Mouse (Mus musculus) stomach, embryonic 16.5 days (tissue): ENCODE results near the gene 1700013F07Rik. TPM values are rescaled to one million over a fixed set of nuclear protein-coding genes. Genes with fewer than 3 reads are reported as not detected.
"Not testable (repeated sequence)": the region's sequence is repeated elsewhere in the genome, so short reads cannot be mapped to it uniquely, and the experiment has no call there.

Experiments
- ATAC-seq: fragments of 200-750 bp; cut with Nextera tagmentation; 2 replicates; pipeline ENCODE4 v1.8.0; 2017; ENCODE audit warnings: moderate number of reproducible peaks, moderate TSS enrichment; ENCODE audit not compliant: insufficient read depth, low FRiP score
- H3K27ac ChIP-seq: fragments of 300-500 bp; sonication (generic); 2 replicates; pipeline ENCODE4 v1.5.1; 2014; ENCODE audit warnings: low read length
- H3K27me3 ChIP-seq: fragments of 300-500 bp; sonication (generic); 2 replicates; pipeline ENCODE4 v1.6.1; 2014; ENCODE audit warnings: low read length, control low read depth, mixed read lengths; ENCODE audit not compliant: control insufficient read depth, insufficient read depth
- H3K36me3 ChIP-seq: fragments of 300-500 bp; sonication (generic); 2 replicates; pipeline ENCODE4 v1.6.1; 2014; ENCODE audit warnings: low read length; ENCODE audit not compliant: control insufficient read depth, insufficient read depth
- H3K4me1 ChIP-seq: fragments of 300-500 bp; sonication (generic); 2 replicates; pipeline ENCODE4 v1.6.1; 2014; ENCODE audit warnings: low read length, control low read depth, mixed read lengths; ENCODE audit not compliant: control insufficient read depth, insufficient read depth
- H3K4me2 ChIP-seq: fragments of 300-500 bp; sonication (generic); 2 replicates; pipeline ENCODE4 v1.6.1; 2014; ENCODE audit warnings: low read depth, low read length, mixed read lengths
- H3K4me3 ChIP-seq: fragments of 300-500 bp; sonication (generic); replicated peaks from 2 replicates; pipeline ENCODE4 v1.5.1; 2014; ENCODE audit warnings: mild to moderate bottlenecking, low read length
- H3K9ac ChIP-seq: fragments of 300-500 bp; sonication (generic); 2 replicates; pipeline ENCODE4 v1.6.1; 2014; ENCODE audit warnings: low read length
- H3K9me3 ChIP-seq: fragments of 300-500 bp; sonication (generic); replicated peaks from 2 replicates; pipeline ENCODE4 v1.6.1; 2016; ENCODE audit warnings: low read length, control low read depth; ENCODE audit not compliant: control insufficient read depth
- WGBS: fragments of 180-500 bp; shearing (Covaris S2); extraction: QIAGEN DNeasy Blood & Tissue Kit; methylation state at CpG from one replicate; pipeline ENCODE4 v1.1.7; 2014; 5-methylcytosine and 5-hydroxymethylcytosine counted together
- polyA plus RNA-seq: library from polyadenylated mRNA; unstranded; fragments of >200 nt; fragmentation: Nextera tagmentation; extraction: Ambion mirVana; gene quantifications from 2 replicates; pipeline ENCODE4 v1.2.1, GENCODE M21; 2015

1700013F07Rik gene
- polyA plus RNA-seq, result not detected in 2 replicates

DNA sequence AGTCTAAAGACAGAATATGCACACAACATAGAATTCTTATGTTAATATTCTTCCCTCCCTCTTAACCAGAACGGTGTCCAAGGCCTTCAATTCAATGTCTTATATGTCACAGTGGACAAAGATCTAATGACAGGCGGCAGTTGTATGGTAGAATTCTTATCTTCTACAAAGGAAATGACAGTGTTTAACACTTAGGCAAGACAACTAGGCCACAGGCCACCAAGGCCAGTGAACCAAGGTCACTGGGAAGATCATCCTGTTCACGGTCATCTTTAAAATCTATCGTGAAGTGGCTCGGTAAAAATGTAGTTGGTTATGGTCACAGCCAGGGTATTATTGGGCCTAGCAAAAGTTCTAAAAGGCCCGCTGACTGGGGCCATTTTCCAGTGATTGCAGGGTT is at the start of gene 1700013F07Rik:
Gene 1700013F07Rik, plus strand, starts transcription at position 200 of the 400 bp plus-strand sequence.
- peak within 1 kb of the TSS; percentile 86 for H3K27ac ChIP-seq
- no peak within 1 kb of the TSS for H3K4me2 ChIP-seq
- no peak within 1 kb of the TSS for H3K9ac ChIP-seq
- 78% methylated on average over 6 of the region's 6 CpGs for whole genome bisulfite sequencing
- ATAC-seq, result no peak
- no peaks in the 10 kb centered on the region for H3K36me3 ChIP-seq
- H3K4me3 ChIP-seq, result no peak within 1 kb of the TSS
- H3K27me3 ChIP-seq, result peaks cover 11% of the 10 kb centered on the region
- peaks cover 8% of the 10 kb centered on the region; the same call in 1 of the 2 replicates for H3K4me1 ChIP-seq
- no peaks in the 10 kb centered on the region for H3K9me3 ChIP-seq

DNA sequence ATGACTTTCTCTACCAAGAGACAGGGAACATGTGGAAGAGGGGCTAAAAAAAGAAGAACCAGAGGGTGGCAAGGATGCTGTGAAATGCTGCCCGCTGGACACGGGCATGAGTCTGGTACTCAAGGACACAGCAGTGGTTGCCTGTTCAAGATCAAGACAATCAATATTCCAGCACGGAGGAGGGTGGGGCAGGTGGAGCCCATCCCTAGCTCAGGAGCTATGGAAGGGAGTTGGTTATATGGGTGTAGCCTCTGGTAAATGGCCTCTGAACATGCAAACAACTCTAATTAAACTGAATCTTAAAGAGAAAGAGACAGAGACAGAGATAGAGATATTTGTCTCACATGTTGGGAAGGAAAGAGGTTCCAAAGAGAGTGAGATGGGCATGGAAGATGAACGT is 49.2 kb upstream of the 1700013F07Rik start:
- Histone ChIP-seq H3K4me1 (no peaks in the 10 kb centered on the region), H3K27ac (no peak overlapping the region), H3K9ac (no peak overlapping the region), H3K4me3 (no peak overlapping the region), H3K9me3 (0 out of 2 replicates have a peak, but pooled peaks cover 5% of the 10 kb centered on the region), H3K36me3 (no peaks in the 10 kb centered on the region), H3K27me3 (no peaks in the 10 kb centered on the region), H3K4me2 (no peak overlapping the region)
- WGBS, result 77% methylated on average over 4 of the region's 4 CpGs
- peak; percentile 74 for ATAC-seq

DNA sequence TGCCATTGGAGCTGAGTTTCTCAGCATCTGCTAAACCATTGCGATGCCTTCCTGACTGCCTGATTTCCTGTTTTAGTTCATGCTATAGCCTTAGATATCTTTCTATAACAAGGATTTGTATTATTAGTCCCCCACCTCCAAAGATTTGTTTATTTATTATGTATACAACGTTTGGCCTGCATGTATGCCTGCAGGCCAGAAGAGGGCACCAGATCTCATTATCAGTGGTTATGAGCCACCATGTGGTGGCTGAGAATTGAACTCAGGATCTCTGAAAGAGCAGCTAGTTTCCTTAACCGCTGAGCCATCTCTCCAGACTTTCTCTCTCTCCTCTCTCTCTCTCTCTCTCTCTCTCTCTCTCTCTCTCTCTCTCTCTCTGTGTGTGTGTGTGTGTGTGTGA is 44.0 kb upstream of the 1700013F07Rik start:
- Histone ChIP-seq H3K4me2 (no peak overlapping the region), H3K27me3 (no peaks in the 10 kb centered on the region), H3K4me3 (no peak overlapping the region), H3K9ac (no peak overlapping the region), H3K9me3 (no peaks in the 10 kb centered on the region), H3K4me1 (no peaks in the 10 kb centered on the region), H3K27ac (no peak overlapping the region), H3K36me3 (no peaks in the 10 kb centered on the region)
- no peak for ATAC-seq
- WGBS, result 41% methylated on average over 3 of the region's 3 CpGs

DNA sequence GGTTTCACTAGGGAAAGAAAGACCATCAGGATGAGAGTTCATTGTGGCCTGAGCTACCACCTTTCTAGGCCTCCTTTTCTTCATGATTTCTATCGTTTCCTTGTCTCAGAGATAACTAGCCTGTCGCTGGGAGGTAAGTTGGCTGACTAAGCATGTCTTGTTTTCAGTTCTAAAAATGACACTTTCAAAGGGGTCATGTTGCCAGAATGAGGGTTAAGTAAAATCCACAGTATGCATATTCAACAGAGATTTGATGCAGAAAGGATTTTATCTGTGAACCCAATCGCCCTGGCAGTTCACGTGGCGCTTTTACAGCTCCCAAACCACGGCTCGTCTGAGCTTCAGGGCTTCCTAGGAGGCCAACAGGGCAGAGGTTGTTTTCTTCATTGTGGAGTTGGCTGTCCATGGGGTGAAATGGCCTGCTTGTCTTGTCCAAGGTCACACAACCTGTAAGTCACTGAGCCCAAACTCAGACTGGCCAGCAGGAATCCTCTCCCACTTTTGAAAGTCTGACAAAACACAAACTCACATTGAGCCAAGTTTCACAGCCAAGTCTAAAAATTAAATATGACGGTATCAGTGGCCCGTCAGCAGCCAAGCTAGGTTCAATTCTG is 39.0 kb upstream of the 1700013F07Rik start:
- 79% methylated on average over 9 of the region's 9 CpGs for WGBS
- H3K9me3 ChIP-seq, result no peaks in the 10 kb centered on the region
- no peaks in the 10 kb centered on the region for H3K4me1 ChIP-seq
- H3K27ac ChIP-seq, result no peak overlapping the region
- no peak overlapping the region for H3K9ac ChIP-seq
- no peaks in the 10 kb centered on the region for H3K36me3 ChIP-seq
- no peak overlapping the region for H3K4me2 ChIP-seq
- H3K4me3 ChIP-seq, result no peak overlapping the region
- no peak for ATAC-seq
- H3K27me3 ChIP-seq, result no peaks in the 10 kb centered on the region

DNA sequence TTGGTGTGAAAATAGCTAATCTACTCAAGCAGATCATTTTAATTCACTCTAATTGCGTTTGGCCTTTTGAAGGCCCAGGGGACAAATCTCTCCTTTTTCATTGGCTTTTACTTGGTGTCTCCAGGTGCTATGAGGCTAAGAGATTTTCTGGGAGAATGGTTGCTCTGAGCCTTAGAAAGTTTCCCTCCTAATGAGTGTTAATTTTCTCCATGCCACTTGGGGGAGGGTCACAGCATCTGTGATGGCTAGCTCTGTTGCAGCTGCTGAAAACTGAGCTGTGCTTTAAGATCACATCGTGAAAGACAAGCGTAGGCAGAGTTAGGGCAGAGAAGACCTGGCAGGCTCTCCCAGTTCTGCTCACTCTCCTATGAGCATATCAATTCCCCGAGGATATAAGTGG is 38.5 kb upstream of the 1700013F07Rik start:
- Histone ChIP-seq H3K36me3 (no peaks in the 10 kb centered on the region), H3K4me1 (no peaks in the 10 kb centered on the region), H3K9me3 (no peaks in the 10 kb centered on the region), H3K9ac (no peak overlapping the region), H3K27me3 (no peaks in the 10 kb centered on the region), H3K4me3 (no peak overlapping the region), H3K27ac (no peak overlapping the region), H3K4me2 (no peak overlapping the region)
- no peak for ATAC-seq
- WGBS, result 60% methylated on average over 4 of the region's 4 CpGs

DNA sequence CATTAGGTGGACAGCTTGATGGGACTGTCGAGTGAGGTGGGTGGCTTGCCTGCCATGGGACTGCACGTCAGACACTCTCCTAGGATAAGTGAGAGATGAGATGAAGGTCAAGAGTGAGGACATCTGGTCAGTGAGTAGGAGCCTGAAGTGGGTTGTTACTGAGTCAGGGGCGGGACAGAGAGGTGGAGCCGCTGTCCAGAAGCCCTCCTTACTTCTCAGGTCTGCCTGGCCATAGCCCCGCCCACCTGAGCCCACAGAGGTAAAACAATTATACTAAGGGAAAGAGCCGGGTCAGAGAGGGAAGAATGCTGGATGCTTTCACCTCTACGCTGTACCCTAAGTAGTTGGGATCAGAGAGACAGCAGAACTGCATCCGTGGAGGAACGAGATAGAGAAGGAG is 36.3 kb upstream of the 1700013F07Rik start:
- no peak for ATAC-seq
- H3K36me3 ChIP-seq, result no peaks in the 10 kb centered on the region
- WGBS, result 33% methylated on average over 9 of the region's 9 CpGs
- no peaks in the 10 kb centered on the region for H3K9me3 ChIP-seq
- no peak overlapping the region for H3K9ac ChIP-seq
- no peak overlapping the region for H3K27ac ChIP-seq
- no peaks in the 10 kb centered on the region for H3K4me1 ChIP-seq
- no peak overlapping the region for H3K4me2 ChIP-seq
- no peak overlapping the region for H3K4me3 ChIP-seq
- H3K27me3 ChIP-seq, result no peaks in the 10 kb centered on the region

DNA sequence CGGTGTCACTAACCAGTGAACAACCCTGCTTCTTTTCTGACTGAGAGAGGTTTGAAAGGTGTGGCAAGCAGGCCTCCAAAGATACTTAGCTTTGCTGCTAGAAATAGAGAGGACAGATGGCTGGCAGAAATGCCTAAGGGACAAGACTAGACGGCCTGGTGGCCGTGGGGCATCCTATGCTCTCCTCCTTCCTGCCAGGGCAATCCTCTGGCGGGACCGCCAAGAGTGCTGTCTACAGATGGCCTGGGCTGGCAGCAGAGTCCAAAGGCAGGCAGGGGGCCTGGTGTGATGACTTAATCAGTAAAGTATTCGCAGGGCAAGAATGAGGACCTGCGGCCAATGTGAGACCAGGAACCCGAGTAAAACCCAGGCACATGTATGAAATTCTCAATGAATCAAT is 34.1 kb upstream of the 1700013F07Rik start:
- Histone ChIP-seq H3K4me3 (no peak overlapping the region), H3K9ac (no peak overlapping the region), H3K9me3 (no peaks in the 10 kb centered on the region), H3K36me3 (no peaks in the 10 kb centered on the region), H3K27me3 (no peaks in the 10 kb centered on the region), H3K27ac (no peak overlapping the region), H3K4me1 (no peaks in the 10 kb centered on the region), H3K4me2 (no peak overlapping the region)
- ATAC-seq, result no peak
- 74% methylated on average over 8 of the region's 8 CpGs for WGBS

DNA sequence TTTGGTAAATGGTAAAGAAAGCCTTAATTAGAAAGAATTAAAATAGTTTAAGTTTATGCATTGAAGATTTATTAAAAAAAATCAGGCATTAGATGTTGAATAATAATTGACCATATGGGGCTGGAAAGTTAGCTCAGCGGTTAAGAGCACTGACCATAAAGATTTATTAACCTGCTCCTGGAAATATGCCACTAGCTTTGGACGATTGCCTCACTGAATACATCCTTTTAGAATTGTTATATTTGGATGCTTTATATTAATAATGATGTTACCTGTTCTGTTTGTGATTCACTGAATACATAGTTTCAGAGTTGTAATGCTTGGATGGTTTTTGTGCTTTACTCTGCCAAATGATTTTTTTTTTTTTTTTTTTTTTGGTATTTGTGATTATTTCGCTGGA is 32.5 kb upstream of the 1700013F07Rik start:
- H3K4me3 ChIP-seq, H3K9ac ChIP-seq, H3K9me3 ChIP-seq, H3K4me1 ChIP-seq, H3K36me3 ChIP-seq, H3K4me2 ChIP-seq, ATAC-seq, H3K27me3 ChIP-seq, H3K27ac ChIP-seq: not testable (repeated sequence)
- 55% methylated on average over 3 of the region's 3 CpGs for WGBS

DNA sequence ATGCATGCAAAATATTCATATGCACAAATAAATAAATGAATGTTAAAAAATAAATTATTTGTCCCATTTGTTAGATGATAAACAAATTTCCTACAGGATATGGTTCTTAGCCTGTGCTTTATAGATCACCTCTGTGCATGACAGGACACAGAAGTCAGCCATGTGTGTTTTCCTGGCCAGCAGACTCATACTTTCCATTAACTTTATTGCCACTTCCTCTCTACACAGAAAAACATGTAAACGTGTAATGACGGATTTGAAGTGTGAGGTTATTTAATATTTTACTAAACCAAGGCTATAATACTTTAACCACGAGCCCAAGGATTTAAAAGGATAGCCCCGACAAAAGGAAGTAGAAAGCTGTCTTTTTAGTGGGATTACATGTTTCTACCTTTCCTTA is 30.0 kb upstream of the 1700013F07Rik start:
- Histone ChIP-seq H3K4me1 (0 out of 2 replicates have a peak, but pooled peaks cover 3% of the 10 kb centered on the region), H3K27me3 (no peaks in the 10 kb centered on the region), H3K4me2 (no peak overlapping the region), H3K36me3 (no peaks in the 10 kb centered on the region), H3K9ac (no peak overlapping the region), H3K9me3 (no peaks in the 10 kb centered on the region), H3K27ac (no peak overlapping the region), H3K4me3 (no peak overlapping the region)
- no peak for ATAC-seq
- WGBS, result 60% methylated on average over 4 of the region's 4 CpGs
